20 mouse cellular contexts compared by ENCODE assay signal in genomic region chr5:119057813-119058212, GRCm38 (mm10).
DNase-seq lines count a peak whose midpoint lies in the region; ATAC-seq lines count a peak whose summit lies in the region.
"Had no signal": no experiment of that assay in that cellular context is flagged by ENCODE, and none has a peak within 500 bp of the region (broad histone marks: within the 10 kb centered on the region; RNA-seq: fewer than 3 reads in every experiment).

No protein-coding gene starts in this region.

- H3K27me3 ChIP-seq in heart, embryonic 10.5 days (ENCODE audit: insufficient read depth, poor library complexity, severe bottlenecking) = peaks cover 35% of the 10 kb centered on the region
- H3K27me3 ChIP-seq in kidney, embryonic 15.5 days = peaks cover 15% of the 10 kb centered on the region
- H3K27me3 ChIP-seq in lung, embryonic 15.5 days = no peaks in the 10 kb centered on the region
- H3K27me3 ChIP-seq in embryonic facial prominence, embryonic 10.5 days (replicated peaks; ENCODE audit: low read depth, poor library complexity, severe bottlenecking) = peaks cover 72% of the 10 kb centered on the region
- H3K27me3 ChIP-seq: forebrain, embryonic 15.5 days had no signal

- H3K4me1 ChIP-seq in heart, embryonic 10.5 days = peaks cover 18% of the 10 kb centered on the region
- H3K4me1 ChIP-seq in kidney, embryonic 15.5 days = peaks cover 23% of the 10 kb centered on the region
- peaks cover 7% of the 10 kb centered on the region; the same call in 1 of the 2 replicates for H3K4me1 ChIP-seq in lung, embryonic 15.5 days
- peaks cover 64% of the 10 kb centered on the region for H3K4me1 ChIP-seq in embryonic facial prominence, embryonic 10.5 days

- ATAC-seq in kidney, embryonic 15.5 days (replicated peaks; ENCODE audit: low FRiP score) = no peak
- no peak for ATAC-seq in lung, embryonic 15.5 days (ENCODE audit: borderline replicate concordance, extremely low read depth, low FRiP score, low TSS enrichment)
- ATAC-seq: forebrain, embryonic 15.5 days; hindbrain, postnatal 0 days; intestine, postnatal 0 days; midbrain, embryonic 16.5 days had no signal

- no peak overlapping the region for H3K4me2 ChIP-seq in kidney, embryonic 15.5 days
- no peak overlapping the region for H3K4me2 ChIP-seq in lung, embryonic 15.5 days
- H3K4me2 ChIP-seq: forebrain, embryonic 15.5 days; heart, embryonic 11.5 days; neural tube, embryonic 13.5 days had no signal

- H3K9me3 ChIP-seq in heart, embryonic 10.5 days = no peaks in the 10 kb centered on the region
- H3K9me3 ChIP-seq in kidney, embryonic 15.5 days (replicated peaks) = no peaks in the 10 kb centered on the region
- H3K9me3 ChIP-seq in lung, embryonic 15.5 days = no peaks in the 10 kb centered on the region
- H3K9me3 ChIP-seq in embryonic facial prominence, embryonic 10.5 days = no peaks in the 10 kb centered on the region
- H3K9me3 ChIP-seq: forebrain, embryonic 15.5 days; midbrain, embryonic 10.5 days; neural tube, embryonic 13.5 days had no signal

- no peak for DNase-seq in heart, embryonic 10.5 days (ENCODE audit: low spot score)
- DNase-seq in heart, adult 8-10 months (ENCODE audit: low spot score) = no peak
- DNase-seq in kidney, adult 8-10 months = no peak
- no peak for DNase-seq in lung, postnatal 14 days
- no peak for DNase-seq in embryonic facial prominence, embryonic 10.5 days (ENCODE audit: low spot score)
- no peak for DNase-seq in thymus, postnatal 0 days (ENCODE audit: low spot score)
- DNase-seq: cerebellum, adult 11 months; cerebellum, adult 9-11 months; gastrocnemius, postnatal 10 days; thymus, postnatal 36 days had no signal

- H3K27ac ChIP-seq in heart, embryonic 10.5 days = peak overlapping the region; percentile 42
- peak overlapping the region; percentile 63 for H3K27ac ChIP-seq in kidney, embryonic 15.5 days
- H3K27ac ChIP-seq in lung, embryonic 15.5 days = peak overlapping the region; percentile 66; the same call in 1 of the 2 replicates
- H3K27ac ChIP-seq in embryonic facial prominence, embryonic 10.5 days (replicated peaks) = 0 out of 2 replicates have a peak overlapping the region, but pooled peaks have one; percentile 66
- H3K27ac ChIP-seq: forebrain, embryonic 15.5 days; hindbrain, postnatal 0 days; midbrain, embryonic 10.5 days; neural tube, embryonic 13.5 days had no signal

- WGBS in heart, embryonic 10.5 days = 85% methylated on average over 4 of the region's 4 CpGs
- 82% methylated on average over 4 of the region's 4 CpGs for WGBS in kidney, embryonic 15.5 days
- 63% methylated on average over 4 of the region's 4 CpGs for WGBS in lung, embryonic 15.5 days
- 77% methylated on average over 4 of the region's 4 CpGs for WGBS in embryonic facial prominence, embryonic 10.5 days

- no peak overlapping the region for H3K9ac ChIP-seq in kidney, embryonic 15.5 days
- H3K9ac ChIP-seq in lung, embryonic 15.5 days = no peak overlapping the region
- H3K9ac ChIP-seq: forebrain, embryonic 15.5 days; neural tube, embryonic 13.5 days had no signal

- no peak overlapping the region for H3K4me3 ChIP-seq in heart, embryonic 10.5 days
- no peak overlapping the region for H3K4me3 ChIP-seq in kidney, embryonic 15.5 days (replicated peaks)
- H3K4me3 ChIP-seq in lung, embryonic 15.5 days = no peak overlapping the region
- H3K4me3 ChIP-seq in embryonic facial prominence, embryonic 10.5 days = no peak overlapping the region
- H3K4me3 ChIP-seq: forebrain, embryonic 15.5 days; midbrain, embryonic 10.5 days; myocyte; neural tube, embryonic 13.5 days had no signal

- H3K36me3 ChIP-seq in heart, embryonic 10.5 days = no peaks in the 10 kb centered on the region
- no peaks in the 10 kb centered on the region for H3K36me3 ChIP-seq in kidney, embryonic 15.5 days
- no peaks in the 10 kb centered on the region for H3K36me3 ChIP-seq in lung, embryonic 15.5 days
- no peaks in the 10 kb centered on the region for H3K36me3 ChIP-seq in embryonic facial prominence, embryonic 10.5 days (replicated peaks)
- H3K36me3 ChIP-seq: forebrain, embryonic 15.5 days; midbrain, embryonic 10.5 days; neural tube, embryonic 13.5 days had no signal
